ENCODE assay signal across 8 mouse cellular contexts in the genomic region with DNA sequence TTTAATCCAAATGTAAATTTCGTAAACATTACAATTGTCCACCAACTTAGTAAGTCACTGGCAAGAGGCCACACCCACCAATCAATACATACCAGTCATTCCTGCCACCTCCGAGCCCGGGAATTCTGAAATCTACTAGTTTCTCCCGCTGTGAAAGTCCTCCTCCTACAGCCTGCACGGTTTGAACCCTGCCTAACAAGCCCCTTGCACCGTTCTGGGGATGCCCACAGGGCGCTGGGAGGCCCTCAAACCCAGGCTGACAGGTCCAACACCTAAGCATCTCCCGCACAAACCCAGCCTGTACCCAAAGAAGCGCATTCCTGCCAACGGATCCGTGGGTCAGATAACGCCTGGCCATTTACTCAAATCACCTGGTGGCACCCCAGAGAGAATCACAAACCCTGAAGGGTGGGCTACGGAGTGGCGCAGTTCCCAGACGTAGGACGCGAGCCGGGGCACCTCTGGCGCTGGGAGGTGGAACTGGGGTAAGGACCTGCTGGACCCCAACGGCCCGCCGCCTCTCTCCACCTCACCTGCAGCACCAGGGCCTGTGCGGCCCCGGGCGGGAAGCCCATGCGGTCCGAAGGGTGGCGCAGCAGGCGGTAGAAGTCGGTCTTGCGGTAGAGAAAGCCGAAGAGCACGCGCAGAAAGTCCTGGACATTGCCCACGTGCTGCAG. TPM values are rescaled to one million over a fixed set of nuclear protein-coding genes. Genes with fewer than 3 reads are reported as not detected.
DNase-seq lines count a peak whose midpoint lies in the region; ATAC-seq and TF ChIP-seq lines count a peak whose summit lies in the region.

Gene A730071L15Rik, plus strand, starts transcription at position 620 of the 677 bp plus-strand sequence.

- H3K27me3 ChIP-seq in Patski (peaks cover under 1% of the 10 kb centered on the region), myocyte (ENCODE audit: control insufficient read depth, insufficient read depth, insufficient read length) (no peaks in the 10 kb centered on the region)
- no peaks in the 10 kb centered on the region for H3K27me3 ChIP-seq in limb, embryonic 11.5 days (ENCODE audit: control insufficient read depth, insufficient read depth, low read length)

- no peaks in the 10 kb centered on the region; the same call in 1 of the 2 replicates for H3K4me1 ChIP-seq in limb, embryonic 11.5 days (ENCODE audit: control insufficient read depth, insufficient read depth, low read length)

- H3K4me2 ChIP-seq in limb, embryonic 11.5 days (ENCODE audit: low read depth, severe bottlenecking): peak within 1 kb of the TSS; percentile 94
- peak within 1 kb of the TSS; percentile 95 for H3K4me2 ChIP-seq in myocyte (ENCODE audit: low read depth)

- ATAC-seq in Patski: peak; percentile 26
- ATAC-seq in erythroid progenitor cell, adult 5-6 weeks (replicated peaks; ENCODE audit: low FRiP score, poor library complexity, severe bottlenecking): peak; percentile 64
- ATAC-seq in limb, embryonic 11.5 days (ENCODE audit: insufficient number of reproducible peaks, low FRiP score, low TSS enrichment, low read depth): peak; percentile 66; the same call in 1 of the 2 replicates

- WGBS in limb, embryonic 11.5 days: 1% methylated on average over 35 of the region's 35 CpGs

- H3K79me2 ChIP-seq in myocyte (ENCODE audit: control insufficient read depth, insufficient read depth): peaks cover 53% of the 10 kb centered on the region

- CTCF ChIA-PET in Patski (lab: Charles Lee): no interaction called here

- H3K9ac ChIP-seq in limb, embryonic 11.5 days (ENCODE audit: low read length): peak within 1 kb of the TSS; percentile 93

- no peak for TF ChIP-seq CTCF in Patski (IDR thresholded peaks at IDR 0.05)

- peak; percentile 15 for DNase-seq in kidney, postnatal 10 days
- DNase-seq in kidney, adult 8-10 months: no peak
- no peak for DNase-seq in Patski (ENCODE audit: low read depth, low spot score)
- DNase-seq in limb, embryonic 11.5 days (ENCODE audit: low spot score): no peak
- no peak for DNase-seq in natural killer cell, adult 2 months (ENCODE audit: low spot score in 2 of 2)
- no peak for DNase-seq in B cell, adult 2 months

- peak within 1 kb of the TSS; percentile 90 for H3K4me3 ChIP-seq in limb, embryonic 11.5 days (ENCODE audit: low read depth, low read length)
- peak within 1 kb of the TSS; percentile 98 for H3K4me3 ChIP-seq in myocyte

- POLR2A ChIA-PET in Patski (lab: Charles Lee): interaction anchor here (0.6 to 1.0 kb wide), 2 partner anchors 81 to 223 kb away, joined by 3 to 4 read pairs; no protein-coding TSS in a partner anchor

- no peak for TF ChIP-seq POLR2A in myocyte (IDR thresholded peaks at IDR 0.05; ENCODE audit: insufficient read length, low read depth)

- peak within 1 kb of the TSS; percentile 88 for H3K27ac ChIP-seq in limb, embryonic 11.5 days (replicated peaks; ENCODE audit: low read depth, low read length)

- in situ Hi-C loops in Patski (cut with MboI; ENCODE audit: low pct_unique_long_range_greater_than_20kb): no loop called here

- no peaks in the 10 kb centered on the region for H3K9me3 ChIP-seq in limb, embryonic 11.5 days (ENCODE audit: control insufficient read depth, low read length)

- H3ac ChIP-seq in myocyte (ENCODE audit: control insufficient read depth, insufficient read length): peak within 1 kb of the TSS; percentile 7

- H3K36me3 ChIP-seq in limb, embryonic 11.5 days (ENCODE audit: control insufficient read depth, insufficient read depth, low read length): no peaks in the 10 kb centered on the region
- no peaks in the 10 kb centered on the region for H3K36me3 ChIP-seq in myocyte (ENCODE audit: control insufficient read depth, insufficient read depth)

TF ChIP-seq in myocyte, 11 proteins besides CTCF, POLR2A, EP300 and RAD21:
- peak; percentile 59 for TF ChIP-seq E2F4 (IDR thresholded peaks at IDR 0.05; ENCODE audit: insufficient read depth)
- no peak for TF ChIP-seq POLR2AphosphoS2 (IDR thresholded peaks at IDR 0.05; ENCODE audit: insufficient read length, low read depth)

RNA-seq across cellular contexts. Expression of gene A730071L15Rik, which starts in this region (rescaled TPM):
- 0.33 TPM for polyA plus RNA-seq in Patski (2021)
- not detected in 2 replicates for total RNA-seq in erythroid progenitor cell, adult 5-6 weeks (2015; ENCODE audit: low replicate concordance)
- not detected in 2 replicates for total RNA-seq in erythroid progenitor cell, adult 5-6 weeks (2017; ENCODE audit: low replicate concordance)
- polyA plus RNA-seq in limb, embryonic 11.5 days (2014; fragmentation: Nextera tagmentation; extraction: Ambion mirVana): 0.17 and 0.67 TPM in 2 replicates
- polyA plus RNA-seq in myocyte (2012; fragmentation: generic; extraction: Trizol): 0.07 TPM

Comparison
In these comparisons a context has a peak if more than half of its experiments do, and no peak if none do; other contexts are left out.
1. Peak in ATAC-seq in Patski; RNA of the gene not detected or under 1 TPM.
2. Peak in ATAC-seq in erythroid progenitor cell, adult 5-6 weeks; RNA of the gene not detected or under 1 TPM.
3. Peak in ATAC-seq, H3K4me3 ChIP-seq, H3K27ac ChIP-seq, H3K9ac ChIP-seq and H3K4me2 ChIP-seq in limb, embryonic 11.5 days; RNA of the gene not detected or under 1 TPM.